Mouse (Mus musculus): ENCODE data around the gene Srebf2. TPM values are rescaled to one million over a fixed set of nuclear protein-coding genes. Genes with fewer than 3 reads are reported as not detected.

Srebf2 gene
- polyA plus RNA-seq, 1 experiment from 2014 or later = 105 TPM

- WGBS = 30% methylated on average over 11 of the region's 11 CpGs
- H3K27ac ChIP-seq (ENCODE audit: low read length) = no peak overlapping the region
- no peak for ATAC-seq (ENCODE audit: low read depth)
- no peaks in the 10 kb centered on the region for H3K36me3 ChIP-seq (ENCODE audit: control insufficient read depth, insufficient read depth, low read length)
- H3K9me3 ChIP-seq (ENCODE audit: control insufficient read depth, low read length) = no peaks in the 10 kb centered on the region
- no peak overlapping the region for H3K9ac ChIP-seq (ENCODE audit: low read length)
- H3K4me2 ChIP-seq (ENCODE audit: low read depth, low read length) = no peak overlapping the region
- peaks cover 10% of the 10 kb centered on the region for H3K4me1 ChIP-seq (replicated peaks; ENCODE audit: control insufficient read depth, insufficient read depth, low read length)
- no peak overlapping the region for H3K4me3 ChIP-seq (ENCODE audit: low read length)
- H3K27me3 ChIP-seq (ENCODE audit: control insufficient read depth, insufficient read depth, low read depth, low read length) = peaks cover 67% of the 10 kb centered on the region
Measured at GRCm38 (mm10) chr15:82215332-82216046, 68.5 kb downstream of the Srebf2 start.

- 42% methylated on average over 20 of the region's 20 CpGs for WGBS
- H3K9me3 ChIP-seq (ENCODE audit: control insufficient read depth, low read length) = no peaks in the 10 kb centered on the region
- no peak overlapping the region for H3K4me3 ChIP-seq (ENCODE audit: low read length)
- H3K9ac ChIP-seq (ENCODE audit: low read length) = no peak overlapping the region
- ATAC-seq (ENCODE audit: low read depth) = no peak
- no peaks in the 10 kb centered on the region for H3K36me3 ChIP-seq (ENCODE audit: control insufficient read depth, insufficient read depth, low read length)
- no peak overlapping the region for H3K27ac ChIP-seq (ENCODE audit: low read length)
- H3K4me2 ChIP-seq (ENCODE audit: low read depth, low read length) = no peak overlapping the region
- peaks cover 61% of the 10 kb centered on the region for H3K27me3 ChIP-seq (ENCODE audit: control insufficient read depth, insufficient read depth, low read depth, low read length)
- H3K4me1 ChIP-seq (replicated peaks; ENCODE audit: control insufficient read depth, insufficient read depth, low read length) = peaks cover 10% of the 10 kb centered on the region
Measured at GRCm38 (mm10) chr15:82216142-82216827, 69.3 kb downstream of the Srebf2 start.

- H3K36me3 ChIP-seq (ENCODE audit: control insufficient read depth, insufficient read depth, low read length) = no peaks in the 10 kb centered on the region
- H3K4me3 ChIP-seq (ENCODE audit: low read length) = no peak overlapping the region
- H3K27ac ChIP-seq (ENCODE audit: low read length) = no peak overlapping the region
- H3K27me3 ChIP-seq (ENCODE audit: control insufficient read depth, insufficient read depth, low read depth, low read length) = peaks cover 53% of the 10 kb centered on the region
- peaks cover 4% of the 10 kb centered on the region for H3K4me1 ChIP-seq (replicated peaks; ENCODE audit: control insufficient read depth, insufficient read depth, low read length)
- WGBS = 23% methylated on average over 7 of the region's 7 CpGs
- no peak overlapping the region for H3K4me2 ChIP-seq (ENCODE audit: low read depth, low read length)
- no peak for ATAC-seq (ENCODE audit: low read depth)
- no peak overlapping the region for H3K9ac ChIP-seq (ENCODE audit: low read length)
- H3K9me3 ChIP-seq (ENCODE audit: control insufficient read depth, low read length) = no peaks in the 10 kb centered on the region
Measured at GRCm38 (mm10) chr15:82217039-82217438, 70.1 kb downstream of the Srebf2 start.

GRCm38 (mm10) chr15:82217980-82218379, 71.0 kb downstream of the Srebf2 start:
- Histone ChIP-seq H3K9ac (ENCODE audit: low read length) (no peak overlapping the region), H3K27ac (ENCODE audit: low read length) (no peak overlapping the region), H3K36me3 (ENCODE audit: control insufficient read depth, insufficient read depth, low read length) (no peaks in the 10 kb centered on the region), H3K4me3 (ENCODE audit: low read length) (no peak overlapping the region), H3K4me1 (replicated peaks; ENCODE audit: control insufficient read depth, insufficient read depth, low read length) (no peaks in the 10 kb centered on the region), H3K4me2 (ENCODE audit: low read depth, low read length) (no peak overlapping the region), H3K9me3 (ENCODE audit: control insufficient read depth, low read length) (no peaks in the 10 kb centered on the region), H3K27me3 (ENCODE audit: control insufficient read depth, insufficient read depth, low read depth, low read length) (peaks cover 45% of the 10 kb centered on the region)
- 23% methylated on average over 9 of the region's 9 CpGs for WGBS
- no peak for ATAC-seq (ENCODE audit: low read depth)

GRCm38 (mm10) chr15:82218778-82219666, 72.0 kb downstream of the Srebf2 start:
- peaks cover 41% of the 10 kb centered on the region for H3K27me3 ChIP-seq (ENCODE audit: control insufficient read depth, insufficient read depth, low read depth, low read length)
- ATAC-seq (ENCODE audit: low read depth) = no peak
- no peak overlapping the region for H3K4me2 ChIP-seq (ENCODE audit: low read depth, low read length)
- peaks cover under 1% of the 10 kb centered on the region for H3K4me1 ChIP-seq (replicated peaks; ENCODE audit: control insufficient read depth, insufficient read depth, low read length)
- H3K36me3 ChIP-seq (ENCODE audit: control insufficient read depth, insufficient read depth, low read length) = no peaks in the 10 kb centered on the region
- no peaks in the 10 kb centered on the region for H3K9me3 ChIP-seq (ENCODE audit: control insufficient read depth, low read length)
- 69% methylated on average over 26 of the region's 26 CpGs for WGBS
- no peak overlapping the region for H3K4me3 ChIP-seq (ENCODE audit: low read length)
- no peak overlapping the region for H3K27ac ChIP-seq (ENCODE audit: low read length)
- no peak overlapping the region for H3K9ac ChIP-seq (ENCODE audit: low read length)

GRCm38 (mm10) chr15:82220003-82220675, 73.2 kb downstream of the Srebf2 start:
- WGBS = 66% methylated on average over 11 of the region's 12 CpGs
- Histone ChIP-seq H3K4me1 (replicated peaks; ENCODE audit: control insufficient read depth, insufficient read depth, low read length) (peaks cover 6% of the 10 kb centered on the region), H3K9me3 (ENCODE audit: control insufficient read depth, low read length) (no peaks in the 10 kb centered on the region)

GRCm38 (mm10) chr15:82221104-82221860, 74.3 kb downstream of the Srebf2 start:
- 71% methylated on average over 14 of the region's 14 CpGs for WGBS
- H3K9ac ChIP-seq (ENCODE audit: low read length) = no peak overlapping the region

More at GRCm38 (mm10) chr15:82220003-82220675, 73.2 kb downstream of the Srebf2 start:
- Histone ChIP-seq H3K36me3 (ENCODE audit: control insufficient read depth, insufficient read depth, low read length) (no peaks in the 10 kb centered on the region), H3K27me3 (ENCODE audit: control insufficient read depth, insufficient read depth, low read depth, low read length) (peaks cover 44% of the 10 kb centered on the region), H3K9ac (ENCODE audit: low read length) (no peak overlapping the region), H3K27ac (ENCODE audit: low read length) (no peak overlapping the region), H3K4me2 (ENCODE audit: low read depth, low read length) (no peak overlapping the region), H3K4me3 (ENCODE audit: low read length) (no peak overlapping the region)
- ATAC-seq (ENCODE audit: low read depth) = no peak

GRCm38 (mm10) chr15:82223251-82223650, 76.3 kb downstream of the Srebf2 start:
- peaks cover 6% of the 10 kb centered on the region for H3K4me1 ChIP-seq (replicated peaks; ENCODE audit: control insufficient read depth, insufficient read depth, low read length)
- no peaks in the 10 kb centered on the region for H3K36me3 ChIP-seq (ENCODE audit: control insufficient read depth, insufficient read depth, low read length)
- no peak overlapping the region for H3K27ac ChIP-seq (ENCODE audit: low read length)
- H3K9me3 ChIP-seq (ENCODE audit: control insufficient read depth, low read length) = no peaks in the 10 kb centered on the region
- no peak for ATAC-seq (ENCODE audit: low read depth)
- H3K27me3 ChIP-seq (ENCODE audit: control insufficient read depth, insufficient read depth, low read depth, low read length) = peaks cover 22% of the 10 kb centered on the region
- no peak overlapping the region for H3K4me2 ChIP-seq (ENCODE audit: low read depth, low read length)
- H3K9ac ChIP-seq (ENCODE audit: low read length) = no peak overlapping the region
- no peak overlapping the region for H3K4me3 ChIP-seq (ENCODE audit: low read length)
- WGBS = 19% methylated on average over 7 of the region's 7 CpGs

More at GRCm38 (mm10) chr15:82221104-82221860, 74.3 kb downstream of the Srebf2 start:
- Histone ChIP-seq H3K27me3 (ENCODE audit: control insufficient read depth, insufficient read depth, low read depth, low read length) (peaks cover 34% of the 10 kb centered on the region), H3K36me3 (ENCODE audit: control insufficient read depth, insufficient read depth, low read length) (no peaks in the 10 kb centered on the region), H3K4me2 (ENCODE audit: low read depth, low read length) (no peak overlapping the region), H3K9me3 (ENCODE audit: control insufficient read depth, low read length) (no peaks in the 10 kb centered on the region), H3K4me3 (ENCODE audit: low read length) (no peak overlapping the region), H3K4me1 (replicated peaks; ENCODE audit: control insufficient read depth, insufficient read depth, low read length) (peaks cover 6% of the 10 kb centered on the region), H3K27ac (ENCODE audit: low read length) (no peak overlapping the region)
- ATAC-seq (ENCODE audit: low read depth) = no peak
